In genomic region chr19:24875129-24875870, GRCm38 (mm10) we compare ENCODE assay signal across 7 mouse cellular contexts. TPM values are rescaled to one million over a fixed set of nuclear protein-coding genes. Genes with fewer than 3 reads are reported as not detected.
DNase-seq lines count a peak whose midpoint lies in the region; ATAC-seq and TF ChIP-seq lines count a peak whose summit lies in the region.
"Not testable (repeated sequence)": the region's sequence is repeated elsewhere in the genome, so short reads cannot be mapped to it uniquely, and the experiment has no call there.

Gene Gm10053 (plus strand): TSS chr19:24875686.

- WGBS in forebrain, embryonic 12.5 days = 91% methylated on average over 23 of the region's 26 CpGs
- 79% methylated on average over 23 of the region's 26 CpGs for WGBS in heart, adult 2 months
- 87% methylated on average over 23 of the region's 26 CpGs for WGBS in hindbrain, embryonic 14.5 days
- 51% methylated on average over 23 of the region's 26 CpGs for whole genome bisulfite sequencing in liver, embryonic 14.5 days (ENCODE audit: insufficient replicate concordance)

- TF ChIP-seq CTCF in heart, adult 2 months (IDR thresholded peaks at IDR 0.05); liver, embryonic 14.5 days (IDR thresholded peaks at IDR 0.05; ENCODE audit: low read depth): not testable (repeated sequence)

- intact Hi-C loops in heart, adult 2 months (cut with DNase I) = not testable (repeated sequence)

- H3K4me2 ChIP-seq in forebrain, embryonic 12.5 days; hindbrain, embryonic 14.5 days (replicated peaks); liver, embryonic 14.5 days (ENCODE audit: low read depth): not testable (repeated sequence)

- ATAC-seq in forebrain, embryonic 12.5 days (ENCODE audit: low FRiP score); hindbrain, embryonic 14.5 days (ENCODE audit: low FRiP score); liver, embryonic 14.5 days (ENCODE audit: insufficient read depth): not testable (repeated sequence)
- 0 out of 2 replicates have a peak, but pooled peaks have one; percentile 73 for ATAC-seq in monocyte, adult 5-6 weeks (replicated peaks; ENCODE audit: insufficient number of reproducible peaks, low FRiP score, low TSS enrichment, poor library complexity, severe bottlenecking)

- not testable (repeated sequence) for H3K9me3 ChIP-seq in forebrain, embryonic 12.5 days; hindbrain, embryonic 14.5 days (ENCODE audit: control insufficient read depth, low read length); liver, embryonic 14.5 days (ENCODE audit: control insufficient read depth, low read length)

- not testable (repeated sequence) for TF ChIP-seq POLR2A in heart, adult 2 months (IDR thresholded peaks at IDR 0.05; ENCODE audit: insufficient read depth, low read depth, low read length)

- not testable (repeated sequence) for H3K4me3 ChIP-seq in forebrain, embryonic 12.5 days (replicated peaks); heart, adult 2 months; hindbrain, embryonic 14.5 days (replicated peaks; ENCODE audit: low read length); liver, embryonic 14.5 days (ENCODE audit: insufficient read depth in 1 of 2, low read depth in 2 of 2, low read length in 2 of 2)

- not testable (repeated sequence) for H3K27ac ChIP-seq in forebrain, embryonic 12.5 days; heart, adult 2 months; hindbrain, embryonic 14.5 days; liver, embryonic 14.5 days

- not testable (repeated sequence) for TF ChIP-seq EP300 in heart, adult 2 months (IDR thresholded peaks at IDR 0.05; ENCODE audit: insufficient read depth, low read depth, low read length); liver, embryonic 14.5 days (IDR thresholded peaks at IDR 0.05; ENCODE audit: low read depth)

- H3K4me1 ChIP-seq in forebrain, embryonic 12.5 days; heart, adult 2 months (ENCODE audit: control insufficient read depth, insufficient read depth, low read length); hindbrain, embryonic 14.5 days (replicated peaks; ENCODE audit: control insufficient read depth, insufficient read depth, low read length); liver, embryonic 14.5 days (replicated peaks; ENCODE audit: control insufficient read depth in 2 of 2, insufficient read depth in 2 of 2, low read length in 1 of 2): not testable (repeated sequence)

- H3K79me2 ChIP-seq in heart, adult 2 months (replicated peaks; ENCODE audit: control insufficient read depth, insufficient read depth, low read length) = not testable (repeated sequence)

- not testable (repeated sequence) for DNase-seq in adrenal gland, postnatal 4 days (ENCODE audit: low spot score in 2 of 2); heart, adult 2 months; hindbrain, embryonic 14.5 days (ENCODE audit: low spot score); layer of hippocampus, postnatal 25 days (ENCODE audit: extremely low spot score in 1 of 2, low spot score in 1 of 2); liver, embryonic 14.5 days (ENCODE audit: low read depth in 3 of 3, low spot score in 3 of 3)

- peaks cover 13% of the 10 kb centered on the region; the same call in 1 of the 2 replicates for H3K27me3 ChIP-seq in forebrain, embryonic 12.5 days
- H3K27me3 ChIP-seq in heart, adult 2 months (ENCODE audit: control insufficient read depth, insufficient read depth, low read length); hindbrain, embryonic 14.5 days (ENCODE audit: control insufficient read depth, insufficient read depth, low read length); liver, embryonic 14.5 days (ENCODE audit: control insufficient read depth, insufficient read depth, low read length): not testable (repeated sequence)

- H3K36me3 ChIP-seq in forebrain, embryonic 12.5 days (replicated peaks); heart, adult 2 months (ENCODE audit: control insufficient read depth, insufficient read depth, low read length); hindbrain, embryonic 14.5 days (replicated peaks; ENCODE audit: control insufficient read depth, insufficient read depth); liver, embryonic 14.5 days (replicated peaks; ENCODE audit: control insufficient read depth, insufficient read depth, low read depth): not testable (repeated sequence)

- not testable (repeated sequence) for H3K9ac ChIP-seq in forebrain, embryonic 12.5 days; heart, adult 2 months (ENCODE audit: low read depth, low read length); hindbrain, embryonic 14.5 days; liver, embryonic 14.5 days (replicated peaks)

RNA-seq across cellular contexts. Expression of gene Gm10053, which starts in this region (rescaled TPM):
- total RNA-seq in adrenal gland, postnatal 4 days (2021) = 100 to 1,000 TPM; 185 to 212 TPM
- 211 and 224 TPM in 2 replicates for polyA plus RNA-seq in forebrain, embryonic 12.5 days (2016; fragmentation: Nextera tagmentation; extraction: Ambion mirVana)
- total RNA-seq in heart, adult 2 months (2021) = 100 to 1,000 TPM; 930 to 977 TPM
- 215 and 395 TPM in 2 replicates for polyA plus RNA-seq in heart, adult 2 months (2012; rRNA removed)
- polyA plus RNA-seq in hindbrain, embryonic 14.5 days (2014; fragmentation: Nextera tagmentation; extraction: Ambion mirVana) = 296 and 310 TPM in 2 replicates
- 100 to 1,000 TPM; 189 to 216 TPM for total RNA-seq in layer of hippocampus, postnatal 25 days (2021)
- polyA plus RNA-seq in liver, embryonic 14.5 days (2012; rRNA removed) = 20.2 and 41.7 TPM in 2 replicates
- 165 and 173 TPM in 2 replicates for polyA plus RNA-seq in liver, embryonic 14.5 days (2014; fragmentation: Nextera tagmentation; extraction: Ambion mirVana)
- 11.0 to 57.2 TPM (median 41.0 TPM) in 3 replicates for total RNA-seq in monocyte, adult 5-6 weeks (2017)

Comparison
In these comparisons a context has a peak if more than half of its experiments do, and no peak if none do; other contexts are left out.
1. RNA of gene Gm10053 (total RNA-seq): 930 to 977 TPM in heart, adult 2 months; 189 to 216 TPM in layer of hippocampus, postnatal 25 days, 185 to 212 TPM in adrenal gland, postnatal 4 days and 11.0 to 57.2 TPM in monocyte, adult 5-6 weeks; every median in the first group is over 4 times any median in the second.